Mouse (Mus musculus) limb, embryonic 12.5 days (tissue): ENCODE data around the gene Telo2. TPM values are rescaled to one million over a fixed set of nuclear protein-coding genes. Genes with fewer than 3 reads are reported as not detected.
A peak's percentile ranks its signal among the peaks of the same experiment; 100 is the strongest.
"Not testable (repeated sequence)": the region's sequence is repeated elsewhere in the genome, so short reads cannot be mapped to it uniquely, and the experiment has no call there.

ENCODE experiments used
- ATAC-seq: fragments of 200-750 bp; cut with Nextera tagmentation; 2 replicates; pipeline ENCODE4 v1.8.0; 2017; ENCODE audit warnings: low read depth, moderate TSS enrichment; ENCODE audit not compliant: insufficient number of reproducible peaks, insufficient read depth, low FRiP score, low TSS enrichment
- H3K27ac ChIP-seq: fragments of 300-500 bp; sonication (generic); 2 replicates; pipeline ENCODE4 v1.5.1; 2016; ENCODE audit warnings: mild to moderate bottlenecking, moderate library complexity
- H3K27me3 ChIP-seq: fragments of 300-500 bp; sonication (generic); 2 replicates; pipeline ENCODE4 v1.6.1; 2016; ENCODE audit warnings: mild to moderate bottlenecking, moderate library complexity
- H3K36me3 ChIP-seq: fragments of 300-500 bp; sonication (generic); 2 replicates; pipeline ENCODE4 v1.6.1; 2016; ENCODE audit warnings: mild to moderate bottlenecking, moderate library complexity
- H3K4me1 ChIP-seq: fragments of 300-500 bp; sonication (generic); replicated peaks from 2 replicates; pipeline ENCODE4 v1.6.1; 2016
- H3K4me2 ChIP-seq: fragments of 300-500 bp; sonication (generic); 2 replicates; pipeline ENCODE4 v1.6.1; 2016; ENCODE audit warnings: mild to moderate bottlenecking, moderate library complexity
- H3K4me3 ChIP-seq: fragments of 300-500 bp; sonication (generic); replicated peaks from 2 replicates; pipeline ENCODE4 v1.5.1; 2016; ENCODE audit warnings: mild to moderate bottlenecking
- H3K9ac ChIP-seq: fragments of 300-500 bp; sonication (generic); replicated peaks from 2 replicates; pipeline ENCODE4 v1.6.1; 2016; ENCODE audit warnings: mild to moderate bottlenecking, moderate library complexity
- H3K9me3 ChIP-seq: fragments of 300-500 bp; sonication (generic); 2 replicates; pipeline ENCODE4 v1.6.1; 2016; ENCODE audit warnings: mild to moderate bottlenecking, moderate library complexity
- WGBS: fragments of 180-500 bp; shearing (Covaris S2); methylation state at CpG from one replicate; pipeline ENCODE4 v1.1.7; 2016; 5-methylcytosine and 5-hydroxymethylcytosine counted together
- polyA plus RNA-seq: library from polyadenylated mRNA; unstranded; fragments of >200 nt; fragmentation: Nextera tagmentation; extraction: Ambion mirVana; gene quantifications from 2 replicates; pipeline ENCODE4 v1.2.1, GENCODE M21; 2016

Gene Telo2
- polyA plus RNA-seq, 1 experiment from 2014 or later: 60.1 TPM

DNA sequence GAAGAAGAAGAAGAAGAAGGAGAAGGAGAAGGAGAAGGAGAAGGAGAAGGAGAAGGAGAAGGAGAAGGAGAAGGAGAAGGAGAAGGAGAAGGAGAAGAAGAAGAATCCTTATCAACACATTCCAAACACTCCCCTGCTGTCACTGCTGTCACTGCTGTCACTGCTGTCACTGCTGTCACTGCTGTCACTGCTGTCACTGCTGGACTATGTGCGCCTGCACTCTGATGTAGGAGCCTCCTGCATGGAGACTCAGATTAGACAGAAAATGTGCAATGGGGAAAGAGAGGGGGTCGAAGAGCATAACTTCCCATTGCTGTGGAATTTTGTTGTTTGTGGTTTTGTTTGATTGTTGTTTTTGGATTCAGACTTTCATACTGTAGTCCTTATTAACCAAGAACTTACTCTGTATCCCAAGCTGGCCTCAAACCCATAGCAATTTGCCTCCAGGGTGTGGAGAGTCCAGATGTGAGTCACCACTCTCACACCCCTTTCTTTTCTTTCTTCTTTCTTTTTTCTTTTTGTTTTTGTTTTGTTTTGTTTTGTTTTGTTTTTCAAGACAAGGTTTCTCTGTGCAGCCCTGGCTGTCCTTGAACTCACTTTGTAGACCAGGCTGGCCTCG lies 9.8 kb upstream of the Telo2 start:
- H3K27me3 ChIP-seq, H3K9ac ChIP-seq, H3K9me3 ChIP-seq, H3K4me3 ChIP-seq, ATAC-seq, H3K4me2 ChIP-seq, H3K36me3 ChIP-seq, H3K27ac ChIP-seq, H3K4me1 ChIP-seq: not testable (repeated sequence)
- WGBS: 67% methylated on average over 3 of the region's 3 CpGs

DNA sequence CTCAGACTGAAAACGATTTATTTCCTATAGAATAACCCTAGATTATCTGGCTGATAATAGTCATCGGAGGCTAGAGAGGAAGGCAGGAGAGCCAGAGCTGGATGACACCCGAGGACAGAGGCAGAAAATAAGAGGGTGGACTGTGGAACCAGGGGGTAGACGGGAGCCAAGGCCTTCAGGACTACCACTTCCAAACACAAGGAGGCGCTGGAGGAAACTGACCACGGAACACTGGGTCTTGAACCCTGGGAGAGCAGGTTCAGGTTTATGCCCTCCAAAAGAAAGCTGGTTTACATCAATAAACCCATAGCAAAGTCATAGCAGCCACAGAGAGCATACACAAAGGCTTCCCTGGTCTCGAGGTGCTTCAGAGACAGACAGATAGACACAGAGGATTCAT lies 8.2 kb upstream of the Telo2 start:
- ATAC-seq: no peak

DNA sequence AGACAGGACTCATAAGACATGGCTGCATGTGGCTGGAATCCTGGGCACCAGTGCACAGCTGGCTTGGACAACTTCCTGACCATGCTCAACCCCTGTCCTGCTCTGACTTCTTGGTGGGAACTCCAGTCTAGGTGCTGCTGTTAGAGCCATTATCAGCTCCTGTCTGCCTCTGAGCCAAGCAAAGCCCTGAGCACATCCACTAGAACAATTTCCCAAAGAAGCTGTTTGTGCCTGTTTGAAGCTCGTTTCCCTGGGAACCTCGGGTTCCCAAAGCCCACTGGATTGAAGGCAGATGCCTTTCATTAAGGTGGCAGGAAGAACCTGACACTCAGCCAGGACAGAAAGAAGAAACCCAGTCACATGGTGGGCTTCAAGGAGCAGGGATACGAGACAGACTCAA lies 4.6 kb upstream of the Telo2 start, which contains the start of gene Ptx4:
Gene Ptx4 (plus strand): TSS at position 355 of the 400 bp plus-strand sequence.
- no peaks in the 10 kb centered on the region for H3K9me3 ChIP-seq
- H3K27me3 ChIP-seq: no peaks in the 10 kb centered on the region
- no peaks in the 10 kb centered on the region for H3K36me3 ChIP-seq
- no peak for ATAC-seq
- no peaks in the 10 kb centered on the region; the same call in 1 of the 2 replicates for H3K4me1 ChIP-seq
- H3K4me2 ChIP-seq: no peak within 1 kb of the TSS
- H3K27ac ChIP-seq: no peak within 1 kb of the TSS
- H3K4me3 ChIP-seq: no peak within 1 kb of the TSS
- no peak within 1 kb of the TSS for H3K9ac ChIP-seq
- 7% methylated on average over 3 of the region's 3 CpGs for WGBS

More for the DNA sequence above, 8.2 kb upstream of the Telo2 start:
- H3K4me1 ChIP-seq: no peaks in the 10 kb centered on the region
- no peaks in the 10 kb centered on the region for H3K9me3 ChIP-seq
- no peak overlapping the region for H3K27ac ChIP-seq
- no peak overlapping the region for H3K4me3 ChIP-seq
- no peaks in the 10 kb centered on the region for H3K27me3 ChIP-seq
- H3K4me2 ChIP-seq: no peak overlapping the region
- H3K36me3 ChIP-seq: no peaks in the 10 kb centered on the region
- WGBS: 31% methylated on average over 7 of the region's 7 CpGs
- H3K9ac ChIP-seq: no peak overlapping the region

DNA sequence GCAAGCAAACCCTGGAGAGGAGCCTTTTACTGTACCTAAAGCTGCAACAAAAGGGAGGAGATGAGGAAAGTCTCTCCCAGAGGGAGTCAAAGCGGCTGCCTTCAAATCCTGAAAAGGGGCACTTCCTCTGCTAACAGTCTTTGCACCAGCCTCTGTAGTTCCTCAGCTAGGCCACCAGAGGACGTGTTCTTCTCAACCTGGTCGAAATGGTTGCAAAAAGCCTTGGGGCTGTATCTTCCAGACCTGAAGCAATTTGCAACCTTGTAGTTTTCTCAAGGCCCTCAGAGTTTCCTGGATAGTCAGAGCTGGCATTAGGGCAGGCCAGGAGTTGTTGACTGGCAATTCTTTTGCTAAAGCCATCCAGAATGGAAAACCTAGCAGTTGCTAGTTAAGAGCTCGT lies 1.5 kb upstream of the Telo2 start:
- no peaks in the 10 kb centered on the region for H3K9me3 ChIP-seq
- H3K9ac ChIP-seq: no peak overlapping the region
- no peak for ATAC-seq
- H3K27ac ChIP-seq: no peak overlapping the region
- H3K4me2 ChIP-seq: no peak overlapping the region
- H3K4me1 ChIP-seq: peaks cover 7% of the 10 kb centered on the region
- H3K36me3 ChIP-seq: peaks cover 17% of the 10 kb centered on the region; the same call in 1 of the 2 replicates
- WGBS: 34% methylated on average over 4 of the region's 4 CpGs
- no peaks in the 10 kb centered on the region for H3K27me3 ChIP-seq
- no peak overlapping the region for H3K4me3 ChIP-seq

DNA sequence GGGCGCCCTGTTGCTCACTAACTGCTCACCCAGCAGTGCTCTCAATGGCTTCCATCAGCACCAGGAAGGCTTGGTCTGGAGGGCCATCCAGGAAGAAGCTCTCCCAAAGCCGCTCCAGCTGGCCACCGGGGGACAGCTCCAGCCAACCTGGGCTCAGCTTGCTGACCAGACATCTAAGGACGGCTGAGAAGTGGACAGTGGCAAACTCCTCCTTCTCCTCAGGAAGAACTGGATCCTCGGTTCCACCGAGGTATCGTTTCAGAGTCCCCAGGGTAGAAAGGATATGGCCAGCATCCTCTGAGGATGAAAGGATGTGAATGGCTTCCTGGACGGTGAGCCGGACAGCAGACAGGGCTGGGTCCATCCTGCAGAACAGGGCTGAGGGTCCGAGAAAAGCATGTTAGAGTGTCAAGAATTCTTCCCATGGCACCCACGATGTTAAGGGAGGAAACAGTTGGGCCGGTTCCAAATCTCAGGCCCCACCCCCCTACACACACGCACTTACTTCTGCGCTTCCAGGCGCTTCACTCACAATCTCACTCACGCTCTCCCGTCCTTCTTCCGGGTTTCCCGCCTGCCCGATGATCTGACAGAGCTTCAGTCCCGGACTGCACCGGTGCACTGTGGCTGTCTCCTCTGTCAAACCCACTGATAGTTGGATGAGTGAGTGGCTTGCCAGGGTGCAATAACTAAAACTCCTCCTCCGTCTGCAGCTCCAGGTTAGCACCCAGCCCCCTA lies 690 bp downstream of the Telo2 start:
- Histone ChIP-seq H3K4me1 (peaks cover 7% of the 10 kb centered on the region), H3K27me3 (no peaks in the 10 kb centered on the region), H3K4me2 (peak overlapping the region; percentile 98), H3K4me3 (peak overlapping the region; percentile 61), H3K9me3 (no peaks in the 10 kb centered on the region), H3K27ac (peak overlapping the region; percentile 94), H3K36me3 (peaks cover 37% of the 10 kb centered on the region), H3K9ac (peak overlapping the region; percentile 63)
- peak; percentile 35 for ATAC-seq
- WGBS: 11% methylated on average over 23 of the region's 23 CpGs

DNA sequence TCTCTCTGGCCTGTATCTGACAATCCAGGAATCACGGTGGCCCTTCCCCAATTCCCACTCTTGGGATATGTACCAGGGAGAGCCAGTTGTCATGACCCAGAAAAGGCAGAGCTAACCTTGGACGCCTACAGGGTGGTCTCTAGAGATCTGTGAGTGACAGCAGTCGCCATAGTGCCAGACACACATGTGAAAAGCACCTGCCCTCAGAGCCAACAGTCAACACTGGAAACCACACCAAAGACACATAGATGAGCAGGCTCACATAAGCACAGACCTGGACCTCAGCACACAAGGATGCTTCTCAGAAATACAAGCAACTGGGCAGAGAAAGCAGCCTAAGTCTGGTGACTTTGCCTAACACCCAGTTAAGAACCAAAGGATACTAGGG lies 3.4 kb downstream of the Telo2 start:
- Histone ChIP-seq H3K9me3 (no peaks in the 10 kb centered on the region), H3K36me3 (peaks cover 63% of the 10 kb centered on the region), H3K4me3 (no peak overlapping the region), H3K4me1 (peaks cover 7% of the 10 kb centered on the region), H3K9ac (no peak overlapping the region), H3K27me3 (no peaks in the 10 kb centered on the region), H3K4me2 (no peak overlapping the region), H3K27ac (no peak overlapping the region)
- WGBS: 86% methylated on average over 3 of the region's 3 CpGs
- no peak for ATAC-seq

DNA sequence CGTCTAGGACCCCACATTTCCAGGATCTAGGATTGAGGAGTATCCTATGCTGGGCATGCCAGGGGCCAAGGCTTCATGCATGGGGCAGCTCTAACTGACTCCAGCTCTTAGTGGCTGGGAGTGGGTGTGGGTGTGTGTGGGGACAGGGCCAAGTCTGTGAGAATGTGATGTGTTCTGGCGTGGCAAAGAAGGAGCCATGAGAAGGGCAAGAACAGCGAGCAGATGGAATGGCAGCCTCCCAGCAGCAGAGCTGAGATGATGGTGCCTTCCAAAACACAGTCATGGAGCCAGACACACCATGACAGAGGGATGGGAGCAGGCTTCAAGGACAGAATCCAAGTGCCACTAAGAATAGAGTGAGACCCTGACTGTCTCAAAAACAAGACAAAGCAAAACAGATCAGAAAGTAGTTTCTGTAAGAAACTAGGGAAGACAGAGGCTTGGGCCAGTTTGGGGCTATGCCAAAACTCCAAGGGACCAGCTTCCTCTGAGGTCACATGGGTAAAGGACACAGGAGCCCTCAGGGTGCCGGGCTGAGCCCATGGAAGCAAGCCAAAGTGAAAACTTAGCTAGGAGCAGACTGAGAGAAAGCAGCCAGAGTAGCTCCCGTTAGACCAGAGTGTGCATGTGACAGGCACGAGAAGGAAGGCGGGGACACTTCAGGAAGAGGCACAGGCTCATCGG lies 3.9 kb downstream of the Telo2 start:
- no peak overlapping the region for H3K27ac ChIP-seq
- no peak for ATAC-seq
- no peaks in the 10 kb centered on the region for H3K9me3 ChIP-seq
- WGBS: 85% methylated on average over 8 of the region's 8 CpGs
- H3K4me2 ChIP-seq: no peak overlapping the region
- no peak overlapping the region for H3K9ac ChIP-seq
- peaks cover 7% of the 10 kb centered on the region for H3K4me1 ChIP-seq
- H3K4me3 ChIP-seq: no peak overlapping the region
- no peaks in the 10 kb centered on the region for H3K27me3 ChIP-seq
- H3K36me3 ChIP-seq: peaks cover 68% of the 10 kb centered on the region

DNA sequence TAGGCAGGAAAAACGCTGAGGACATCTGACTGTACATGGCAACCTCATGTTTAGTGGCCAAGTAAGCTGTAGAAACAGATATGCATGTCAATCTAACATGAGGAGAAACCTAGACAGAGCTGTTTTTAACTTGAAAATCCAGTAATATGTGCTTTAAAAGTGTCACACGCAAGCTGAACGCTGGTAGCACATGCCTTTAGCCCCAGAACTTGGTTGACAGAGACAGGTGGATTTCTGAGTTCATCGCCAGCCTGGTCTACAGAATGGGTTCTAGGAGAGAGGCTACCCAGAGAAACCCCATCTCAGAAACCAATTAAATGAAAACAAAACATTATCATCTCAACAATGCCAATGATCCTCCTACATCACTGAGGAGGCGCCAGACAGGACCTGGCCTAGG lies 4.5 kb downstream of the Telo2 start:
- Histone ChIP-seq H3K9me3 (no peaks in the 10 kb centered on the region), H3K9ac (no peak overlapping the region), H3K4me1 (peaks cover 7% of the 10 kb centered on the region), H3K27ac (no peak overlapping the region), H3K36me3 (peaks cover 75% of the 10 kb centered on the region), H3K27me3 (no peaks in the 10 kb centered on the region), H3K4me3 (no peak overlapping the region), H3K4me2 (no peak overlapping the region)
- ATAC-seq: no peak
- WGBS: 90% methylated on average over 5 of the region's 5 CpGs

DNA sequence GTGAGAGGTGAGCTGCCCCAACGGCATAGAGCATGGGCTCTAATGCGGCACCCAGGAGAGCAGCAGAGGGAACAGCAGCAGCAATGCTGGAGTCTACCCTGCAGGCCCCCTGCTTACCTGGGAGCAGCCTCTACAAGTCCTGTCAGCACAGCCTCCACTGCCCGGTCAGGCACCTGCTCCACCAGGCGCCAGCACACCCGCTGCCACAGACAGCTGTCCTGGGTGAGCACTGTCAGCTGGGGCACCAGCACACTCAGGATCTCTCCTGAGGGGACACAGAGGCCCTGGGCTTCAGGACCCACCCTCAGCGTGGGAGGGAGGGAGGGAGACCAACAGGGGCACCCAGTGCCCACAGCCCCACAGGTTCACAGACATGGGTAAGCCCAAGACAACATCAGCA lies 5.2 kb downstream of the Telo2 start:
- Histone ChIP-seq H3K9ac (no peak overlapping the region), H3K27me3 (no peaks in the 10 kb centered on the region), H3K4me3 (no peak overlapping the region), H3K4me2 (no peak overlapping the region), H3K9me3 (no peaks in the 10 kb centered on the region), H3K4me1 (peaks cover 7% of the 10 kb centered on the region), H3K36me3 (peaks cover 81% of the 10 kb centered on the region), H3K27ac (no peak overlapping the region)
- ATAC-seq: no peak
- 95% methylated on average over 6 of the region's 6 CpGs for WGBS

DNA sequence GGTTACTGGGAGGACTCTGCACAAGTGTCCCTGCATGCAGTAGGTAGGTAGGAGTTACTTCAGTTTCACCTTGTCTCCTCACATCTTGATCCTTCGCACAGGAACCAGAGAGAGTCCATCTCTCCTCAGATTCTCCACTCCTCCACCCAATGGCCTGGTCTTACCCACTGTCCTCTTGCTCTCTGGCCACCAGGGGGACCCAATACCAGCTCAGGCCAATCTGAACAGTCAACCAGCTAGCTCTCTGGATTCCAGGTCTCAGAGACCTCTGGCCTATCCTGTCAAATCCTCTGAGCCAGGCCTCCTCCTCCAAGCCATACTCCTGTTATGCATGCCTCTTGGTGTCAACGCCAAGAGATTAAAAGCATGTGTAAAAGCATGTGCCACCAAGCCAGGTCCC lies 6.2 kb downstream of the Telo2 start:
- no peak overlapping the region for H3K4me3 ChIP-seq
- H3K36me3 ChIP-seq: peaks cover 91% of the 10 kb centered on the region
- peaks cover 1% of the 10 kb centered on the region for H3K4me1 ChIP-seq
- no peak overlapping the region for H3K9ac ChIP-seq
- no peaks in the 10 kb centered on the region for H3K27me3 ChIP-seq
- WGBS: 80% methylated on average over 2 of the region's 2 CpGs
- no peak overlapping the region for H3K27ac ChIP-seq
- H3K9me3 ChIP-seq: no peaks in the 10 kb centered on the region
- H3K4me2 ChIP-seq: no peak overlapping the region
- no peak for ATAC-seq

DNA sequence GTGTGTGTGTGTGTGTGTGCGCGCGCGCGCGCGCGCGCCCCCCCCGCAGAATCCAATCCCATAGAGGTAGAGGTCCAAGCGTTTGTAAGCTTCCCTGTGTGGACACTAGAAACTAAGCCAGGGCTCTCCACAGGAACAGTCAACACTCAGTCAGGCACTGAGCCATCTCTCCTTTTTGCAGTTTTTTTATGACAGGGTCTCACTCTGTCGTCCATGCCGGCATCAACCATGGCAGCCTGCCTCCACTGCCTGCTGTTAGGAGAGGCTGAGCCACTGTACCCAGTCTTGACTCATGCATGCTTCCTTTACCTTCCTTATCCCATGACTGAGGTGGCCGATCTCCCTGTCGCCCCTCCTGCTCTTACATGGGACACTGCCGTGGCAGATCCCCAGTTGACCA lies 8.0 kb downstream of the Telo2 start:
- WGBS: 88% methylated on average over 16 of the region's 16 CpGs
- Histone ChIP-seq H3K36me3 (peaks cover 98% of the 10 kb centered on the region), H3K27me3 (no peaks in the 10 kb centered on the region), H3K9me3 (no peaks in the 10 kb centered on the region), H3K4me3 (no peak overlapping the region), H3K9ac (no peak overlapping the region), H3K4me1 (no peaks in the 10 kb centered on the region), H3K4me2 (no peak overlapping the region), H3K27ac (no peak overlapping the region)
- ATAC-seq: no peak
